Mouse (Mus musculus): ENCODE measurements around the gene Gsg1. TPM values are rescaled to one million over a fixed set of nuclear protein-coding genes. Genes with fewer than 3 reads are reported as not detected.

The Gsg1 gene
- total and polyA plus RNA-seq, 2 experiments, result 0.16 TPM; not detected in 1

GRCm38 (mm10) chr6:135267221-135267620 is 13.1 kb upstream of the Gsg1 start:
- Histone ChIP-seq H3K27me3 (ENCODE audit: control insufficient read depth, insufficient read depth, low read length) (no peaks in the 10 kb centered on the region), H3K9ac (ENCODE audit: low read depth, low read length) (no peak overlapping the region), H3K4me1 (ENCODE audit: control insufficient read depth, insufficient read depth, low read length) (no peaks in the 10 kb centered on the region; the same call in 1 of the 2 replicates), H3K27ac (replicated peaks; ENCODE audit: insufficient read depth, low read depth, low read length) (no peak overlapping the region), H3K36me3 (ENCODE audit: control insufficient read depth, insufficient read depth, low read length) (no peaks in the 10 kb centered on the region), H3K79me2 (ENCODE audit: control insufficient read depth, insufficient read depth, low read length) (no peaks in the 10 kb centered on the region), H3K4me3 (ENCODE audit: insufficient read depth, low read depth, low read length) (no peak overlapping the region)
- TF ChIP-seq CTCF (IDR thresholded peaks at IDR 0.05; ENCODE audit: low read depth, low read length) (no peak), POLR2A (IDR thresholded peaks at IDR 0.05; ENCODE audit: extremely low read depth, insufficient read depth, low read length) (no peak)
- DNase-seq (ENCODE audit: extremely low read depth, low read depth, low spot score), result no peak
- 82% methylated on average over 3 of the region's 3 CpGs for WGBS

GRCm38 (mm10) chr6:135266056-135266455 is 11.9 kb upstream of the Gsg1 start:
- WGBS, result 83% methylated on average over 1 of the region's 1 CpGs
- Histone ChIP-seq H3K27ac (replicated peaks; ENCODE audit: insufficient read depth, low read depth, low read length) (no peak overlapping the region), H3K27me3 (ENCODE audit: control insufficient read depth, insufficient read depth, low read length) (no peaks in the 10 kb centered on the region), H3K4me1 (ENCODE audit: control insufficient read depth, insufficient read depth, low read length) (no peaks in the 10 kb centered on the region; the same call in 1 of the 2 replicates), H3K4me3 (ENCODE audit: insufficient read depth, low read depth, low read length) (no peak overlapping the region), H3K36me3 (ENCODE audit: control insufficient read depth, insufficient read depth, low read length) (no peaks in the 10 kb centered on the region), H3K9ac (ENCODE audit: low read depth, low read length) (no peak overlapping the region), H3K79me2 (ENCODE audit: control insufficient read depth, insufficient read depth, low read length) (no peaks in the 10 kb centered on the region)
- no peak for TF ChIP-seq CTCF (IDR thresholded peaks at IDR 0.05; ENCODE audit: low read depth, low read length)
- no peak for TF ChIP-seq POLR2A (IDR thresholded peaks at IDR 0.05; ENCODE audit: extremely low read depth, insufficient read depth, low read length)
- DNase-seq (ENCODE audit: extremely low read depth, low read depth, low spot score), result no peak

- no peak overlapping the region for H3K27ac ChIP-seq (replicated peaks; ENCODE audit: insufficient read depth, low read depth, low read length)
- no peaks in the 10 kb centered on the region for H3K27me3 ChIP-seq (ENCODE audit: control insufficient read depth, insufficient read depth, low read length)
- H3K36me3 ChIP-seq (ENCODE audit: control insufficient read depth, insufficient read depth, low read length), result no peaks in the 10 kb centered on the region
- H3K79me2 ChIP-seq (ENCODE audit: control insufficient read depth, insufficient read depth, low read length), result no peaks in the 10 kb centered on the region
- H3K9ac ChIP-seq (ENCODE audit: low read depth, low read length), result no peak overlapping the region
- TF ChIP-seq CTCF (IDR thresholded peaks at IDR 0.05; ENCODE audit: low read depth, low read length) (no peak; the same call in 1 of the 2 replicates), POLR2A (IDR thresholded peaks at IDR 0.05; ENCODE audit: extremely low read depth, insufficient read depth, low read length) (no peak)
- no peak for DNase-seq (ENCODE audit: extremely low read depth, low read depth, low spot score)
- H3K4me1 ChIP-seq (ENCODE audit: control insufficient read depth, insufficient read depth, low read length), result no peaks in the 10 kb centered on the region; the same call in 1 of the 2 replicates
- no peak overlapping the region for H3K4me3 ChIP-seq (ENCODE audit: insufficient read depth, low read depth, low read length)
- WGBS, result 96% methylated on average over 6 of the region's 6 CpGs
These were observed 10.0 kb upstream of the Gsg1 start for GRCm38 (mm10) chr6:135264136-135264535.

- TF ChIP-seq CTCF (IDR thresholded peaks at IDR 0.05; ENCODE audit: low read depth, low read length) (no peak), POLR2A (IDR thresholded peaks at IDR 0.05; ENCODE audit: extremely low read depth, insufficient read depth, low read length) (no peak)
- Histone ChIP-seq H3K79me2 (ENCODE audit: control insufficient read depth, insufficient read depth, low read length) (no peaks in the 10 kb centered on the region), H3K27ac (replicated peaks; ENCODE audit: insufficient read depth, low read depth, low read length) (no peak overlapping the region), H3K27me3 (ENCODE audit: control insufficient read depth, insufficient read depth, low read length) (no peaks in the 10 kb centered on the region), H3K4me3 (ENCODE audit: insufficient read depth, low read depth, low read length) (no peak overlapping the region), H3K4me1 (ENCODE audit: control insufficient read depth, insufficient read depth, low read length) (no peaks in the 10 kb centered on the region), H3K9ac (ENCODE audit: low read depth, low read length) (no peak overlapping the region), H3K36me3 (ENCODE audit: control insufficient read depth, insufficient read depth, low read length) (no peaks in the 10 kb centered on the region)
- WGBS, result 69% methylated on average over 2 of the region's 2 CpGs
- DNase-seq (ENCODE audit: extremely low read depth, low read depth, low spot score), result no peak
These were observed 8.4 kb upstream of the Gsg1 start for GRCm38 (mm10) chr6:135262565-135262964.

GRCm38 (mm10) chr6:135261124-135261523 is 7.0 kb upstream of the Gsg1 start:
- WGBS, result 86% methylated on average over 9 of the region's 9 CpGs
- no peak for DNase-seq (ENCODE audit: extremely low read depth, low read depth, low spot score)
- TF ChIP-seq POLR2A (IDR thresholded peaks at IDR 0.05; ENCODE audit: extremely low read depth, insufficient read depth, low read length), result no peak
- no peak for TF ChIP-seq CTCF (IDR thresholded peaks at IDR 0.05; ENCODE audit: low read depth, low read length)

GRCm38 (mm10) chr6:135260435-135260834 is 6.3 kb upstream of the Gsg1 start:
- 95% methylated on average over 6 of the region's 6 CpGs for WGBS
- Histone ChIP-seq H3K36me3 (ENCODE audit: control insufficient read depth, insufficient read depth, low read length) (no peaks in the 10 kb centered on the region), H3K4me3 (ENCODE audit: insufficient read depth, low read depth, low read length) (no peak overlapping the region), H3K9ac (ENCODE audit: low read depth, low read length) (no peak overlapping the region), H3K27ac (replicated peaks; ENCODE audit: insufficient read depth, low read depth, low read length) (no peak overlapping the region), H3K27me3 (ENCODE audit: control insufficient read depth, insufficient read depth, low read length) (no peaks in the 10 kb centered on the region), H3K4me1 (ENCODE audit: control insufficient read depth, insufficient read depth, low read length) (no peaks in the 10 kb centered on the region), H3K79me2 (ENCODE audit: control insufficient read depth, insufficient read depth, low read length) (no peaks in the 10 kb centered on the region)
- DNase-seq (ENCODE audit: extremely low read depth, low read depth, low spot score), result no peak
- TF ChIP-seq POLR2A (IDR thresholded peaks at IDR 0.05; ENCODE audit: extremely low read depth, insufficient read depth, low read length) (no peak), CTCF (IDR thresholded peaks at IDR 0.05; ENCODE audit: low read depth, low read length) (0 out of 2 replicates have a peak, but pooled peaks have one; percentile 3)

More at GRCm38 (mm10) chr6:135261124-135261523, 7.0 kb upstream of the Gsg1 start:
- H3K79me2 ChIP-seq (ENCODE audit: control insufficient read depth, insufficient read depth, low read length), result no peaks in the 10 kb centered on the region
- no peaks in the 10 kb centered on the region for H3K36me3 ChIP-seq (ENCODE audit: control insufficient read depth, insufficient read depth, low read length)
- H3K4me3 ChIP-seq (ENCODE audit: insufficient read depth, low read depth, low read length), result no peak overlapping the region
- no peaks in the 10 kb centered on the region for H3K27me3 ChIP-seq (ENCODE audit: control insufficient read depth, insufficient read depth, low read length)
- H3K27ac ChIP-seq (replicated peaks; ENCODE audit: insufficient read depth, low read depth, low read length), result no peak overlapping the region
- H3K4me1 ChIP-seq (ENCODE audit: control insufficient read depth, insufficient read depth, low read length), result no peaks in the 10 kb centered on the region
- no peak overlapping the region for H3K9ac ChIP-seq (ENCODE audit: low read depth, low read length)

Measured in liver, adult 2 months (tissue).